Mouse (Mus musculus): ENCODE results near the gene 2510039O18Rik. TPM values are rescaled to one million over a fixed set of nuclear protein-coding genes. Genes with fewer than 3 reads are reported as not detected.

2510039O18Rik gene
- total RNA-seq, 2 experiments from 2014 or later = 27.0 to 27.9 TPM

- peak overlapping the region; percentile 87 for H3K27ac ChIP-seq
- no peak for TF ChIP-seq CTCF (conservative IDR thresholded peaks at IDR 0.05)
- peak in 1 of 2 experiments; percentile 42 for DNase-seq (ENCODE audit: low spot score in 2 of 2)
- peak overlapping the region; percentile 41 for H3K4me3 ChIP-seq
These were observed 584 bp upstream of the 2510039O18Rik start for GRCm38 (mm10) chr4:147940111-147940510.

GRCm38 (mm10) chr4:147941045-147942020 lies 638 bp downstream of the 2510039O18Rik start:
- peak in 1 of 2 experiments; percentile 36 for DNase-seq (ENCODE audit: low spot score in 2 of 2)
- H3K27ac ChIP-seq = peak overlapping the region; percentile 82
- H3K4me3 ChIP-seq = peak overlapping the region; percentile 89
- TF ChIP-seq CTCF (conservative IDR thresholded peaks at IDR 0.05) = no peak

DNA sequence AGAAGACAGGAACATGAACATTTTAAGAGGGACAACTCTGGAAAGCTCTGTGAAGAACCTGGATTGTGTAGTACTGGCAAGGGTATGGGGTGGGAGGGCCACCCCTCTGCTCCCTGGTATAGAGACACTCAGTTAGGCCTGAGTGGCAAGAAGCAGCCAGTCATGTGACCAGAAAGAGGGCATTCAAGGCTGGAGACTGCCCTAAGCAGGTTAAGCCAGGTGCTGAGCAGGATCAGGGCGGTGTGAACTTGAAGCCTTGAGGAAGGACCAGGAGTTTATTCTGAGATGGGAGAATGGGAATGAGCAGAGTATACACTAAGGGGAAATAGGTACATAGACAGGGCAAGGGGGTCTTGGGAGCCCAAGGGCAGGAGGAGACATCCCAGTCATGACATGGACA lies 2.3 kb downstream of the 2510039O18Rik start:
- no peak for DNase-seq (ENCODE audit: low spot score in 2 of 2)

GRCm38 (mm10) chr4:147947511-147947910 lies 6.8 kb downstream of the 2510039O18Rik start:
- H3K4me3 ChIP-seq = no peak overlapping the region

More for the DNA sequence above, 2.3 kb downstream of the 2510039O18Rik start:
- no peak for TF ChIP-seq CTCF (conservative IDR thresholded peaks at IDR 0.05)
- H3K4me3 ChIP-seq = peak overlapping the region; percentile 89; the same call in 1 of the 2 replicates
- no peak overlapping the region for H3K27ac ChIP-seq

GRCm38 (mm10) chr4:147953590-147953989 lies 12.9 kb downstream of the 2510039O18Rik start:
- no peak overlapping the region for H3K27ac ChIP-seq
- peak in 1 of 2 experiments; percentile 52 for DNase-seq (ENCODE audit: low spot score in 2 of 2)
- no peak overlapping the region for H3K4me3 ChIP-seq
- TF ChIP-seq CTCF (conservative IDR thresholded peaks at IDR 0.05) = peak; percentile 82

More at GRCm38 (mm10) chr4:147947511-147947910, 6.8 kb downstream of the 2510039O18Rik start:
- TF ChIP-seq CTCF (conservative IDR thresholded peaks at IDR 0.05) = no peak
- DNase-seq (ENCODE audit: low spot score in 2 of 2) = no peak
- H3K27ac ChIP-seq = no peak overlapping the region

- no peak for TF ChIP-seq CTCF (conservative IDR thresholded peaks at IDR 0.05)
- no peak overlapping the region for H3K27ac ChIP-seq
- H3K4me3 ChIP-seq = no peak overlapping the region
- DNase-seq (ENCODE audit: low spot score in 2 of 2) = no peak
These were observed 16.4 kb downstream of the 2510039O18Rik start for GRCm38 (mm10) chr4:147957141-147957540.

DNA sequence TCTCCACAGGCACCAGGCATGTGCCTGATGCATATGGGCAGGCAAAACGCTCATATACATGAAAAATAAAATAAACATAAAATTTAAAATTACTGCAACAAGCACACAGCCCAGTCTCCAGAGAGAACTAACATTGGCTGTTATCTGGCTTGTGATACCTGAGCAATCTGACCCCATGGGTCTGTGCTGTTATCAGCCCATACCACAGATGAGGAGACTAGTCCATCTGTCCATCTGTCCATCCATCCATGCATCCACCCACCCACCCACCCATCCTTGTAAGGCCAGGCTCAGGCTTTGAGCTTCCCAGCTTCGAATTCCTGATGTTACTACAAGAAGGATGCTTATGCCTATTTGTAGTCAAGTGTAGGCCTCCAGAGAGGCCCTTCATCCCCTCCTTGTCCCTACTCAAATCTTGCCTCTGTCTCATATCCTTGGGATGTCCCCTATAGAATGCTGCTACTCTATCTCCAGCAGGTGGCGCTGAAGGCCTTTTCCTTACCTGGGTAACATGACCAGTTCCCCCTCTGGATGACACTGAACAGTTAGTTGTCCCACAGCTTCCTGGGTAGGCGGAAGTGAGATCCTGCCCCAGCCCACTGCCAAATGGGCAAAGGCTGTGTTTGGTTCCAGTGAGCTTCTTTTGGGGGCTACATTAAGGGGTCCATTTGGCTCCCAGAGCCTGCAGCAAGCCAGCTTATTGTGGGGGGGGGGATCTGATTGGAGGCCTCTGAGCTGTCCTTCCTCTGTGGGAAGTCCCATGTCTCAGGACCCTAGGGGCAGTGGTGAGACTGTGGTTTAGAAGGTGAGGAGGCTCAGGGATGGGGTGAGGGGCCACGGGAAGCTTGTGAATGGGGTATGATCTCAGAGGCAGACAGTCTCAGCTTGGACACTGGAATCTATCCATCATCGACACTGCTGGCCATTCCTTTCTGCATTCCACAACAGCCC lies 19.5 kb downstream of the 2510039O18Rik start:
- Histone ChIP-seq H3K27ac (no peak overlapping the region), H3K4me3 (no peak overlapping the region)
- TF ChIP-seq CTCF (conservative IDR thresholded peaks at IDR 0.05) = peak; percentile 79
- peak in 1 of 2 experiments; percentile 61 for DNase-seq (ENCODE audit: low spot score in 2 of 2)

- H3K27ac ChIP-seq = no peak overlapping the region
- TF ChIP-seq CTCF (conservative IDR thresholded peaks at IDR 0.05) = no peak
- DNase-seq (ENCODE audit: low spot score in 2 of 2) = no peak
- H3K4me3 ChIP-seq = no peak overlapping the region
These were observed 22.1 kb downstream of the 2510039O18Rik start for GRCm38 (mm10) chr4:147962781-147963180.

DNA sequence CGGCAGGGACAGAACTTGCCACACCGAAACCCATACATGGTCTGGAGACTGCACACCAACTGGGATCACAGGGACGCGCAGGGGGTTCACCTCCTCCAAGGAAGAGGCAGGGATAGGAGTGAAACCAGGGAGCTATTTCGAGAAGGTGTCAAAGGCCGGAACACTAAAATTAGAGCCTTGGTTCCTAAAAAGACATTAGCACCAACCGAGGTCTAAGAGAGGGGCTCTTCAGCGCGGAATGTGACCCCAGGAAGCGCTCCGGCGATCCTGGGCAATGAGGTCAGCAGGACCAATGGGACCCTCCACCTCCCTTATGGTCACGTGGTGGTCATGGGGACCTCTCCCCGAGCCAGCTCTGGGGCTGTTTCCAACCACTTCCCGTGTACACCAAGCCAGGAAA lies 22.9 kb downstream of the 2510039O18Rik start:
- DNase-seq (ENCODE audit: low spot score in 2 of 2) = no peak
- no peak for TF ChIP-seq CTCF (conservative IDR thresholded peaks at IDR 0.05)

GRCm38 (mm10) chr4:147965712-147966111 lies 25.0 kb downstream of the 2510039O18Rik start:
- no peak for TF ChIP-seq CTCF (conservative IDR thresholded peaks at IDR 0.05)
- no peak overlapping the region for H3K4me3 ChIP-seq
- DNase-seq (ENCODE audit: low spot score in 2 of 2) = no peak
- H3K27ac ChIP-seq = no peak overlapping the region

More for the DNA sequence above, 22.9 kb downstream of the 2510039O18Rik start:
- no peak overlapping the region for H3K4me3 ChIP-seq
- no peak overlapping the region for H3K27ac ChIP-seq

GRCm38 (mm10) chr4:147968816-147969215 lies 28.1 kb downstream of the 2510039O18Rik start:
- Histone ChIP-seq H3K27ac (no peak overlapping the region), H3K4me3 (no peak overlapping the region)
- no peak for DNase-seq (ENCODE audit: low spot score in 2 of 2)
- TF ChIP-seq CTCF (conservative IDR thresholded peaks at IDR 0.05) = no peak

DNA sequence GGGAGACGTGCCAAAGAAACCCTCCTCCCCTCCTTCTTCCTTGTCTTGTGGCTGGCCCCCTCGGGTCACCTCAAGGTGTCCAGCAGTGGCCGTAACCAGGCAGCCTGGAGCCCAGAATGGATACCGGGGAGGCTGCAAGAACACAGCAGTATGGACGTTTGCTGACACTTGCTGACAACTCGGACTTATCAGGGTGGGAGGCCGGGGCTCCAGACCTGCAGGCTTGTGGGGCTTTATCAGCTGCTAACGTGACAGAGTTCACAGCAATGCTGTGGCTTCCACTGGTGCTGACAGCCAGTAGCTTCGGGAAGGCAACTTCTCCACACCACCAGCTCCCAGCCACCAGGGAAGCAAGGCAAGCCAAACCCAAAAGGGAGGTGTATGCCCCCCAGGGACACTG lies 28.6 kb downstream of the 2510039O18Rik start:
- Histone ChIP-seq H3K4me3 (no peak overlapping the region), H3K27ac (no peak overlapping the region)
- DNase-seq (ENCODE audit: low spot score in 2 of 2) = no peak
- no peak for TF ChIP-seq CTCF (conservative IDR thresholded peaks at IDR 0.05)
